Mouse (Mus musculus) forebrain, embryonic 12.5 days (tissue): Measurements from ENCODE around the gene Herc1. TPM values are rescaled to one million over a fixed set of nuclear protein-coding genes. Genes with fewer than 3 reads are reported as not detected.
A peak's percentile ranks its signal among the peaks of the same experiment; 100 is the strongest.

Source experiments
- ATAC-seq: fragments of 200-750 bp; cut with Nextera tagmentation; 2 replicates; pipeline ENCODE4 v1.8.0; 2017; ENCODE audit warnings: moderate TSS enrichment; ENCODE audit not compliant: low FRiP score
- H3K27ac ChIP-seq: fragments of 300-500 bp; sonication (generic); 2 replicates; pipeline ENCODE4 v1.5.1; 2016; ENCODE audit warnings: mild to moderate bottlenecking
- H3K27me3 ChIP-seq: fragments of 300-500 bp; sonication (generic); 2 replicates; pipeline ENCODE4 v1.6.1; 2016; ENCODE audit warnings: mild to moderate bottlenecking
- H3K36me3 ChIP-seq: fragments of 300-500 bp; sonication (generic); replicated peaks from 2 replicates; pipeline ENCODE4 v1.6.1; 2016; ENCODE audit warnings: mild to moderate bottlenecking
- H3K4me1 ChIP-seq: fragments of 300-500 bp; sonication (generic); 2 replicates; pipeline ENCODE4 v1.6.1; 2016
- H3K4me2 ChIP-seq: fragments of 300-500 bp; sonication (generic); 2 replicates; pipeline ENCODE4 v1.6.1; 2016; ENCODE audit warnings: mild to moderate bottlenecking, moderate library complexity
- H3K4me3 ChIP-seq: fragments of 300-500 bp; sonication (generic); replicated peaks from 2 replicates; pipeline ENCODE4 v1.5.1; 2016; ENCODE audit warnings: mild to moderate bottlenecking
- H3K9ac ChIP-seq: fragments of 300-500 bp; sonication (generic); 2 replicates; pipeline ENCODE4 v1.6.1; 2016; ENCODE audit warnings: mild to moderate bottlenecking
- H3K9me3 ChIP-seq: fragments of 300-500 bp; sonication (generic); 2 replicates; pipeline ENCODE4 v1.6.1; 2016
- WGBS: fragments of 180-500 bp; shearing (Covaris S2); methylation state at CpG from one replicate; pipeline ENCODE4 v1.1.7; 2016; 5-methylcytosine and 5-hydroxymethylcytosine counted together
- polyA plus RNA-seq: library from polyadenylated mRNA; unstranded; fragments of >200 nt; fragmentation: Nextera tagmentation; extraction: Ambion mirVana; gene quantifications from 2 replicates; pipeline ENCODE4 v1.2.1, GENCODE M21; 2016

Gene Herc1
- polyA plus RNA-seq, result 50.9 and 54.9 TPM in 2 replicates

- under 1% methylated on average over 84 of the region's 85 CpGs for WGBS
- H3K9ac ChIP-seq, result peak within 1 kb of the TSS; percentile 96
- no peaks in the 10 kb centered on the region for H3K27me3 ChIP-seq
- H3K4me1 ChIP-seq, result peaks cover 20% of the 10 kb centered on the region
- H3K36me3 ChIP-seq, result no peaks in the 10 kb centered on the region
- H3K27ac ChIP-seq, result peak within 1 kb of the TSS; percentile 98
- peak; percentile 91 for ATAC-seq
- H3K4me2 ChIP-seq, result peak within 1 kb of the TSS; percentile 79
- H3K4me3 ChIP-seq, result peak within 1 kb of the TSS; percentile 96
- no peaks in the 10 kb centered on the region for H3K9me3 ChIP-seq
These were observed at the start of gene Herc1 for GRCm38 (mm10) chr9:66349860-66350787. Herc1 (plus strand) TSS chr9:66350450.

GRCm38 (mm10) chr9:66304320-66305090, 45.7 kb upstream of the Herc1 start:
- H3K4me3 ChIP-seq, result no peak overlapping the region
- H3K4me2 ChIP-seq, result no peak overlapping the region
- ATAC-seq, result no peak
- H3K27ac ChIP-seq, result no peak overlapping the region
- H3K9me3 ChIP-seq, result no peaks in the 10 kb centered on the region
- H3K27me3 ChIP-seq, result no peaks in the 10 kb centered on the region
- 90% methylated on average over 3 of the region's 3 CpGs for WGBS
- H3K9ac ChIP-seq, result no peak overlapping the region
- peaks cover 9% of the 10 kb centered on the region for H3K4me1 ChIP-seq
- H3K36me3 ChIP-seq, result no peaks in the 10 kb centered on the region

- Histone ChIP-seq H3K4me3 (no peak overlapping the region), H3K4me1 (peaks cover 9% of the 10 kb centered on the region), H3K27ac (peak overlapping the region; percentile 42; the same call in 1 of the 2 replicates), H3K9ac (no peak overlapping the region; the same call in 1 of the 2 replicates), H3K9me3 (no peaks in the 10 kb centered on the region), H3K4me2 (peak overlapping the region; percentile 35), H3K36me3 (no peaks in the 10 kb centered on the region), H3K27me3 (no peaks in the 10 kb centered on the region)
- WGBS, result 63% methylated on average over 25 of the region's 25 CpGs
- no peak for ATAC-seq
These were observed 44.8 kb upstream of the Herc1 start for GRCm38 (mm10) chr9:66305121-66306112.

GRCm38 (mm10) chr9:66306414-66306813, 43.8 kb upstream of the Herc1 start:
- H3K27me3 ChIP-seq, result no peaks in the 10 kb centered on the region
- ATAC-seq, result no peak
- 80% methylated on average over 3 of the region's 3 CpGs for WGBS

GRCm38 (mm10) chr9:66307341-66307740, 42.9 kb upstream of the Herc1 start:
- 48% methylated on average over 2 of the region's 2 CpGs for WGBS
- ATAC-seq, result no peak

More at GRCm38 (mm10) chr9:66306414-66306813, 43.8 kb upstream of the Herc1 start:
- no peaks in the 10 kb centered on the region for H3K36me3 ChIP-seq
- no peak overlapping the region for H3K4me2 ChIP-seq
- H3K4me1 ChIP-seq, result peaks cover 9% of the 10 kb centered on the region
- no peaks in the 10 kb centered on the region for H3K9me3 ChIP-seq
- no peak overlapping the region for H3K4me3 ChIP-seq
- H3K9ac ChIP-seq, result no peak overlapping the region
- no peak overlapping the region for H3K27ac ChIP-seq

GRCm38 (mm10) chr9:66308741-66309140, 41.5 kb upstream of the Herc1 start:
- H3K27ac ChIP-seq, result no peak overlapping the region
- ATAC-seq, result no peak
- 82% methylated on average over 4 of the region's 4 CpGs for WGBS
- no peaks in the 10 kb centered on the region for H3K9me3 ChIP-seq
- no peaks in the 10 kb centered on the region for H3K36me3 ChIP-seq
- H3K4me1 ChIP-seq, result peaks cover 9% of the 10 kb centered on the region
- no peak overlapping the region for H3K9ac ChIP-seq
- no peak overlapping the region for H3K4me3 ChIP-seq
- no peak overlapping the region for H3K4me2 ChIP-seq
- H3K27me3 ChIP-seq, result no peaks in the 10 kb centered on the region

More at GRCm38 (mm10) chr9:66307341-66307740, 42.9 kb upstream of the Herc1 start:
- H3K27me3 ChIP-seq, result no peaks in the 10 kb centered on the region
- H3K4me1 ChIP-seq, result peaks cover 9% of the 10 kb centered on the region
- no peak overlapping the region for H3K4me2 ChIP-seq
- H3K27ac ChIP-seq, result no peak overlapping the region
- H3K36me3 ChIP-seq, result no peaks in the 10 kb centered on the region
- H3K4me3 ChIP-seq, result no peak overlapping the region
- no peaks in the 10 kb centered on the region for H3K9me3 ChIP-seq
- no peak overlapping the region for H3K9ac ChIP-seq

- Histone ChIP-seq H3K9ac (no peak overlapping the region), H3K9me3 (no peaks in the 10 kb centered on the region), H3K36me3 (no peaks in the 10 kb centered on the region), H3K4me2 (no peak overlapping the region), H3K4me3 (no peak overlapping the region), H3K4me1 (no peaks in the 10 kb centered on the region), H3K27ac (no peak overlapping the region), H3K27me3 (no peaks in the 10 kb centered on the region)
- no peak for ATAC-seq
- WGBS, result 53% methylated on average over 3 of the region's 3 CpGs
These were observed 38.8 kb upstream of the Herc1 start for GRCm38 (mm10) chr9:66311458-66311857.

- H3K9ac ChIP-seq, result no peak overlapping the region
- no peak overlapping the region for H3K27ac ChIP-seq
- H3K36me3 ChIP-seq, result no peaks in the 10 kb centered on the region
- no peaks in the 10 kb centered on the region for H3K4me1 ChIP-seq
- no peak overlapping the region for H3K4me3 ChIP-seq
- no peak for ATAC-seq
- H3K9me3 ChIP-seq, result no peaks in the 10 kb centered on the region
- H3K27me3 ChIP-seq, result no peaks in the 10 kb centered on the region
- 84% methylated on average over 2 of the region's 2 CpGs for WGBS
- H3K4me2 ChIP-seq, result no peak overlapping the region
These were observed 33.6 kb upstream of the Herc1 start for GRCm38 (mm10) chr9:66316603-66317002.

- H3K4me3 ChIP-seq, result no peak overlapping the region
- no peaks in the 10 kb centered on the region for H3K4me1 ChIP-seq
- 88% methylated on average over 7 of the region's 7 CpGs for WGBS
- H3K36me3 ChIP-seq, result no peaks in the 10 kb centered on the region
- H3K4me2 ChIP-seq, result no peak overlapping the region
- no peaks in the 10 kb centered on the region for H3K27me3 ChIP-seq
- H3K27ac ChIP-seq, result no peak overlapping the region
- ATAC-seq, result no peak
- H3K9me3 ChIP-seq, result no peaks in the 10 kb centered on the region
- H3K9ac ChIP-seq, result no peak overlapping the region
These were observed 28.0 kb upstream of the Herc1 start for GRCm38 (mm10) chr9:66322010-66322931.

- no peaks in the 10 kb centered on the region for H3K27me3 ChIP-seq
- H3K4me1 ChIP-seq, result no peaks in the 10 kb centered on the region
- H3K9ac ChIP-seq, result no peak overlapping the region
- H3K4me3 ChIP-seq, result no peak overlapping the region
- no peak overlapping the region for H3K4me2 ChIP-seq
- no peaks in the 10 kb centered on the region for H3K36me3 ChIP-seq
- ATAC-seq, result no peak
- 84% methylated on average over 2 of the region's 2 CpGs for WGBS
- H3K9me3 ChIP-seq, result no peaks in the 10 kb centered on the region
- H3K27ac ChIP-seq, result no peak overlapping the region
These were observed 23.4 kb upstream of the Herc1 start for GRCm38 (mm10) chr9:66326879-66327278.

- H3K4me2 ChIP-seq, result no peak overlapping the region
- WGBS, result 46% methylated on average over 6 of the region's 6 CpGs
- no peak overlapping the region for H3K4me3 ChIP-seq
- H3K9me3 ChIP-seq, result no peaks in the 10 kb centered on the region
- no peaks in the 10 kb centered on the region for H3K36me3 ChIP-seq
- H3K4me1 ChIP-seq, result no peaks in the 10 kb centered on the region
- no peak for ATAC-seq
- H3K9ac ChIP-seq, result no peak overlapping the region
- no peak overlapping the region for H3K27ac ChIP-seq
- no peaks in the 10 kb centered on the region for H3K27me3 ChIP-seq
These were observed 20.8 kb upstream of the Herc1 start for GRCm38 (mm10) chr9:66329474-66329873.
